Mouse (Mus musculus) heart, postnatal 0 days (tissue): ENCODE measurements around the gene Pfkfb3. TPM values are rescaled to one million over a fixed set of nuclear protein-coding genes. Genes with fewer than 3 reads are reported as not detected.
A peak's percentile ranks its signal among the peaks of the same experiment; 100 is the strongest.

ENCODE experiments used
- ATAC-seq: fragments of 200-750 bp; cut with Nextera tagmentation; 2 replicates; pipeline ENCODE4 v1.8.0; 2017; ENCODE audit warnings: low read depth, moderate number of reproducible peaks, moderate library complexity; ENCODE audit not compliant: insufficient read depth
- DNase-seq: peaks from one replicate; pipeline ENCODE4 v3.0.0-alpha.2; 2016; ENCODE audit warnings: low spot score
- H3K27ac ChIP-seq: fragments of 300-500 bp; sonication (generic); 2 replicates; pipeline ENCODE4 v1.5.1; 2014; ENCODE audit warnings: low read depth, mild to moderate bottlenecking
- H3K27me3 ChIP-seq: fragments of 300-500 bp; sonication (generic); 2 replicates; pipeline ENCODE4 v1.6.1; 2014; ENCODE audit warnings: low read length, mixed read lengths; ENCODE audit not compliant: control insufficient read depth, insufficient read depth
- H3K36me3 ChIP-seq: fragments of 300-500 bp; sonication (generic); replicated peaks from 2 replicates; pipeline ENCODE4 v1.6.1; 2014; ENCODE audit warnings: low read length, mixed read lengths; ENCODE audit not compliant: control insufficient read depth, insufficient read depth
- H3K4me1 ChIP-seq: fragments of 300-500 bp; sonication (generic); 2 replicates; pipeline ENCODE4 v1.6.1; 2014; ENCODE audit warnings: antibody characterized with exemption; ENCODE audit not compliant: control insufficient read depth, insufficient read depth
- H3K4me2 ChIP-seq: fragments of 300-500 bp; sonication (generic); 2 replicates; pipeline ENCODE4 v1.6.1; 2014; ENCODE audit warnings: low read depth, mild to moderate bottlenecking, low read length, moderate library complexity
- H3K4me3 ChIP-seq: fragments of 300-500 bp; sonication (generic); 2 replicates; pipeline ENCODE4 v1.5.1; 2014; ENCODE audit warnings: low read depth, low read length
- H3K9ac ChIP-seq: fragments of 300-500 bp; sonication (generic); replicated peaks from 2 replicates; pipeline ENCODE4 v1.6.1; 2014; ENCODE audit warnings: low read depth, low read length, mixed read lengths
- H3K9me3 ChIP-seq: fragments of 300-500 bp; sonication (generic); replicated peaks from 2 replicates; pipeline ENCODE4 v1.6.1; 2016; ENCODE audit warnings: low read length; ENCODE audit not compliant: control insufficient read depth
- CTCF ChIP-seq: IDR thresholded peaks from 2 replicates; pipeline ENCODE4 v1.5.1; 2016; ENCODE audit warnings: antibody characterized with exemption, control low read depth, low read depth
- EP300 ChIP-seq: IDR thresholded peaks from 2 replicates; pipeline ENCODE4 v1.6.1; 2016; ENCODE audit warnings: antibody characterized with exemption, low read depth
- whole genome bisulfite sequencing: fragments of 180-500 bp; shearing (Covaris S2); extraction: QIAGEN DNeasy Blood & Tissue Kit; methylation state at CpG from one replicate; pipeline ENCODE4 v1.1.7; 2014; 5-methylcytosine and 5-hydroxymethylcytosine counted together
- polyA plus RNA-seq: library from polyadenylated mRNA; unstranded; fragments of >200 nt; fragmentation: Nextera tagmentation; extraction: Ambion mirVana; gene quantifications from 2 replicates; pipeline ENCODE4 v1.2.1, GENCODE M21; 2015
- total RNA-seq: library from RNA; depleted of rRNA; stranded (reverse); fragments of >200 nt; gene quantifications from 2 replicates; pipeline ENCODE4 v1.2.3, GENCODE M21; 2014; ENCODE audit warnings: low replicate concordance

Pfkfb3 gene
- total and polyA plus RNA-seq, 2 experiments from 2014 or later: 2.4 to 3.5 TPM

DNA sequence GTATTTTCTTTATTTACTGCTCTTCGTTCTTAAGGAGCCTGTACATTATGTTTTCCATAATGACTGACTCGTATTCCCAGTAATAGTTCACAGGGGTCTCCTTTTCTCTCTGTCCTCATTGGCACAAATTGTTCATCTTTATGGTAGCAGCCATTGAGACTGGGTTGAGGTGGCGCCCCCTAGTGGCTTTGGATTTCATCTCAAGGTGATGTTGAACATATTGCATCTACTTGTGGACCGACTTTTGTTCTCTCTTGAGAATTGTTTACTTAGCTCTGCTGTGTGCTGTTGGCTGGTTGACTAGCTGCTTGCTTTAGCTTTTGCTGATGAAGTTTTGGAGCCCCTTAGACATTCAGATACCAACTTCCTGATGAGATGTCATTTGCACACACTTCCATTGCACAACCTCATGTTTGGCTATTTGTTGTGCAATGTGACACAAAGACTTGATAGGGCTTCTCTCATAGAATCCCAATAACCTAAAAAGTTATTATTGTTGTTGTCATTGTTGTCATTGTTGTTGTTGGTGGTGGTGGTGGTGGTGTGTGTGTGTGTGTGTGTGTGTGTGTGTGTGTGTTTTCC lies 14.0 kb upstream of the Pfkfb3 start:
- Histone ChIP-seq H3K36me3 (no peaks in the 10 kb centered on the region), H3K9me3 (no peaks in the 10 kb centered on the region), H3K4me3 (no peak overlapping the region), H3K4me2 (no peak overlapping the region), H3K9ac (no peak overlapping the region), H3K4me1 (no peaks in the 10 kb centered on the region), H3K27me3 (no peaks in the 10 kb centered on the region), H3K27ac (no peak overlapping the region)
- WGBS: 58% methylated on average over 4 of the region's 4 CpGs
- TF ChIP-seq CTCF (peak; percentile 40), EP300 (no peak)
- ATAC-seq (no peak), DNase-seq (no peak)

DNA sequence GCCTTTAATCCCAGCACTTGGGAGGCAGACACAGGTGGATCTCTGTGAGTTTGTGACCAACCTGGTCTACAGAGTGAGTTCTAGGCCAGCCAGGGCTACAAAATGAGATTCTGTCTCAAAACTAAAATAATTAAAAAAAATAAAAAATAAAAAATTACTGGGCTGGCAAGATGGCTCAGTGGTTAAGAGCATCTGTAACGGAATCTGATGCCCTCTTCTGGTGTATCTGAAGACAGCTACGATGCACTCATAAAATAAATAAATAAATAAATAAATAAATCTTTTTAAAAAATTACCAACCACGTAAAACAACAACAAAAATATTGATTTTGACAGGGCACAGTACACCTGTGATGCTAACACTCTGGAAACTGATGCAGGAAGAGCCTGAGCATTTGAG lies 13.0 kb upstream of the Pfkfb3 start:
- no peak for DNase-seq
- Histone ChIP-seq H3K27me3 (no peaks in the 10 kb centered on the region), H3K4me2 (no peak overlapping the region), H3K27ac (no peak overlapping the region), H3K9me3 (no peaks in the 10 kb centered on the region), H3K4me1 (no peaks in the 10 kb centered on the region), H3K36me3 (no peaks in the 10 kb centered on the region), H3K9ac (no peak overlapping the region), H3K4me3 (no peak overlapping the region)
- TF ChIP-seq EP300 (no peak), CTCF (no peak)
- no peak for ATAC-seq
- WGBS: 88% methylated on average over 3 of the region's 3 CpGs

DNA sequence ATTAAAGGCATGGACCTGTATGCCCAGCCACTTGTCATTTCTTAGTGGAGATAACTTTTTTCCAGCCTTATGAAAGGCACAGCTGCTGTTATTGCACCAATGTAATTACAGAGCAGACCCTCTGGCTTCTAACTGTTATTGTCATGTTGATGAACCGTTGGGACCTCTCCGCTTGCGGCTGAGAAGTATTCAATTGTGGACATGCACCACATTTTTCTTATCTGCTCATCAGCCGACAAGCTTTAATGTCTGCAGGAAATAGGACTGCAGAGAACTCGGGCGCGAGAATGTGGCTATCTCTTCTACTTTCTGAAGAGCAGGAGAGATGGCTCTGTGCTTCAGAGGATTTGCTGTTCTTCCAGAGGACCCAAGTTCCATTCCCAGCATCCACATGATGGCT lies 12.4 kb upstream of the Pfkfb3 start:
- ATAC-seq: no peak
- WGBS: 51% methylated on average over 7 of the region's 7 CpGs
- H3K36me3 ChIP-seq: no peaks in the 10 kb centered on the region

DNA sequence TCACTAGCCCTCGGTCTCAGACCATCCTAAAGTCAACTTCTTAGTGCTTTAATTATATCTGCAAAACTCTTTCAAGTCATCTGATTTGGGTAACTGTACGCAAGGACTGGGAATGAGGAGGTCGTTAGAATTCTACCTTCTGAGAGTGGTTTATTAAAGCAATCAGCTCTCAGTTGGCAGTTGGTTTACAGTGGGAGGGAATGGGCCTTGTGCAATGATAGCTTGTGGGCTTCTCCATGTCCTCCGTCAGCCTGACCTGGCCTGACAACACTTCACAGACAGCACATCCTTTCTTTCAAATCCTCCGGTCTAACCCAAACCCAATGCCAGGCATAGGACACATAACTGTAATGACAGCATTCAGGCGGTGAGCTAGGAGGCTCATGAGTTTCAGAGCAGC lies 10.9 kb upstream of the Pfkfb3 start:
- Histone ChIP-seq H3K4me3 (no peak overlapping the region), H3K4me2 (no peak overlapping the region), H3K36me3 (no peaks in the 10 kb centered on the region), H3K27me3 (no peaks in the 10 kb centered on the region), H3K4me1 (no peaks in the 10 kb centered on the region), H3K9me3 (no peaks in the 10 kb centered on the region), H3K9ac (no peak overlapping the region), H3K27ac (no peak overlapping the region)
- WGBS: 81% methylated on average over 6 of the region's 6 CpGs
- ATAC-seq (no peak), DNase-seq (no peak)
- no peak for TF ChIP-seq CTCF
- no peak for TF ChIP-seq EP300

More for the DNA sequence above, 12.4 kb upstream of the Pfkfb3 start:
- Histone ChIP-seq H3K9me3 (no peaks in the 10 kb centered on the region), H3K27ac (no peak overlapping the region), H3K4me3 (no peak overlapping the region), H3K9ac (no peak overlapping the region), H3K4me1 (no peaks in the 10 kb centered on the region), H3K4me2 (no peak overlapping the region), H3K27me3 (no peaks in the 10 kb centered on the region)
- no peak for TF ChIP-seq CTCF
- TF ChIP-seq EP300: no peak
- DNase-seq: no peak

DNA sequence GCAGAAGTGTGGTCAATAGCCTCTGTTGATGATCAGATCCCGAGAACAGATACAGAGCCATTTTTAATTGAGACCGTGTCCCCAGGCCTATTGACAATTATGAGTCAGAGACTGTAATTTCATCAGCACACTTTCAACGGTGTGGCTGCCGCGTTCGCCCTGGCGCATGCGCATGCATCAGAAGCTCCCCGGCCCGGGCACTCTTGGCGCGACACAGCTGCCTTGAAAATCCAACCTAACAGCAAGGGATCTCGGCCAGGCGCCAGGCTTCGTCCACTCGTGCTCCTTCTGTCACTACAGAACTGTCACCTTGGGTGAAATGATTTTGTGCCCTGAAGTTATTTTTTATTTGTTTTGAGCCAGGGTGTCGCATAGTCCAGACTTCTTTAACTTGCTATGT lies 9.4 kb upstream of the Pfkfb3 start:
- TF ChIP-seq EP300 (no peak), CTCF (no peak)
- H3K4me3 ChIP-seq: no peak overlapping the region
- no peaks in the 10 kb centered on the region for H3K4me1 ChIP-seq
- H3K27ac ChIP-seq: no peak overlapping the region
- H3K4me2 ChIP-seq: no peak overlapping the region
- ATAC-seq (no peak), DNase-seq (no peak)
- H3K27me3 ChIP-seq: no peaks in the 10 kb centered on the region
- no peak overlapping the region for H3K9ac ChIP-seq
- no peaks in the 10 kb centered on the region for H3K9me3 ChIP-seq
- 89% methylated on average over 17 of the region's 17 CpGs for WGBS
- no peaks in the 10 kb centered on the region for H3K36me3 ChIP-seq

DNA sequence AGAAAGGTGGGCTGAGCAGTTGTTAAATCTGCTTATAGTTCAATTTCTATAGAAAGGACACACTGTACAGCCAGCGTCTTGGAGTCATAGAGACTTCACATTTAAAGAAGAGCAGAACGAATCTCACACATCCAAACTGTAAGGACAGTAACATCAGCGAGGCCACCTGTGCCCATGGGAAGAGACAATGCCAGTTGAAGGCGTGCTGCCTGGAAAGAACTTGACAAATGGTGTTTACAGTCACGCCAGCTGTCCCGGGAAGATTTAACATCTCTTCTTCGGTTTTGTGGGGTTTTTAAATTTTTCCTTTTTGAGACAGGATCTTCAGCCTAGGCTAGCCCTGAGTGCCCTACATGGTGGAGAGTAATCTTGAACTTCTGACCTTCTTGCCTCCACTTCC lies 4.8 kb upstream of the Pfkfb3 start:
- no peaks in the 10 kb centered on the region for H3K27me3 ChIP-seq
- H3K27ac ChIP-seq: no peak overlapping the region
- TF ChIP-seq CTCF (no peak), EP300 (no peak)
- 83% methylated on average over 7 of the region's 7 CpGs for WGBS
- H3K36me3 ChIP-seq: no peaks in the 10 kb centered on the region
- DNase-seq: no peak
- no peak overlapping the region for H3K4me3 ChIP-seq
- H3K4me1 ChIP-seq: no peaks in the 10 kb centered on the region
- no peak for ATAC-seq
- no peak overlapping the region for H3K9ac ChIP-seq
- H3K9me3 ChIP-seq: no peaks in the 10 kb centered on the region
- no peak overlapping the region for H3K4me2 ChIP-seq
